Mouse (Mus musculus) c-Kit-negative CD71-positive TER-119-positive erythroid progenitor cells, embryonic 14.5 days (primary cell): ENCODE results near the gene Misp.
A peak's percentile ranks its signal among the peaks of the same experiment; 100 is the strongest.

ENCODE experiments used
- DNase-seq: peaks from one replicate; pipeline ENCODE4 v3.0.0-alpha.2; 2013; ENCODE audit warnings: low read depth, low spot score

Gene Misp

DNA sequence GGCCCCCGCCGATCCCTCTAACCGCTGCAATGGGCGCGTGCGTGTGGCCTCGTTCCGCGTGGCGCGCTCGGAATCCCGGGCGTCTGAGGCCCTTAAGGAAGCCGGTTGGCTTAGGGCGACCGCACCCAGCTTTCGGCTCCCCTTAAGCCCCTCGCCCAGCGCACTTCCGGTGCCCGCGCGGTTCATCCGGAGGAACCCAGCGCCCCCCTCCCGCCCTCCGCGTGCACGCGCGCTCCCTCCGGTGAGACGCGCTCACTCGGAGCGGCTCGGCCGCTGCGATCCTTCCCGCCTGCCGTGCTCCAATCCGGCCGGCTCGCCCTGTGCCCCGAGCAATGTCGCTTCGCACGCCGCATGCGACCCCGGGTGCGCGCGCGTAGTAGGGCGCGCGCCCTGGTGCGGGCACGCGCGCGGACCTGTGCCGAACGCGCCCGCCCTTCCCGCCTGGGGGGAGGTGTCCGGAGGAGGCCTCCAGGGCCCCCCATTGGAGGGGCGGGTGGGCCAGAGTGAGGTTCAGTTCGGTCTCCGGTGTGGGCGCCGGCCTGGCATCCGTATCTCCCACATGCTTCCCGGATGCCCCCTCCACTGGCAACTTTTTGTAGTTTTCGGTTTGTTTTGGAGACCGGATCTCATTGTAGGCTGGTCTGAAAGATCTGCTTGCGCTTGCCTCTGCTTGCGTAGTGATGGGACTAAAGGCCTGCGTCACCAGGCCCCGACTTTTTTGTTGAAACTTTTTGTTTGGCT lies 34.2 kb downstream of the Misp start:
- peak; percentile 42 for DNase-seq

DNA sequence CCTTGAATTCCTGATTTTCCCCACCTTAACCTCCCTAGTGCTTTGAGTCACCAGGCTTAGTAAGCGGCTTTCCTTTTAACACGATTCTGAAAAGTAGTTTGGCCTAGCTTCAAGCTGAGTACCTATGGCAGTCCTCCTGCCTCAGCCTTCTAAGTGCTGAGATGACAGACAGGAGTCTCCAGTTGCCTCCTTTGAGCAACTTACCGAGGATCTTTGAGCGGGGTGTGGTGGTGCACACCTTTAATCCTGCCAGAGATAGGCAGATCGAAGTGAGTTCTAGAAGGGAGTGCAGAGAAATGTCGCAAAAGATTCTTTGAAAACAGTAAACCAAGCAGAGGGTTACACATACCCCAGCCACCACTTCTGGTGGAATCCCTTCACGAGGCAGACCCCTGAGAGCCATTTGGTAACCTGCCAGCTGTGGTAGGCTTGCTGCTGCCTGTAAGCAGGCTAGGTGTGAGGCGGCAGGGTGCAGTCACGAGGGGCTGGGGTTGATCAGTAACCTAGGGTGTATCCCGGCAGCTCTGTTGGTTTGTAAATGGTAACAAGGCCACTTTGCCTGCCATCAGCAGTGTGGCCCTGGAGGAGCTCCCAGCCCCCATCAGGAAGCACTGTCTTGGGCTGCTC lies 34.9 kb downstream of the Misp start:
- DNase-seq, result peak; percentile 38

DNA sequence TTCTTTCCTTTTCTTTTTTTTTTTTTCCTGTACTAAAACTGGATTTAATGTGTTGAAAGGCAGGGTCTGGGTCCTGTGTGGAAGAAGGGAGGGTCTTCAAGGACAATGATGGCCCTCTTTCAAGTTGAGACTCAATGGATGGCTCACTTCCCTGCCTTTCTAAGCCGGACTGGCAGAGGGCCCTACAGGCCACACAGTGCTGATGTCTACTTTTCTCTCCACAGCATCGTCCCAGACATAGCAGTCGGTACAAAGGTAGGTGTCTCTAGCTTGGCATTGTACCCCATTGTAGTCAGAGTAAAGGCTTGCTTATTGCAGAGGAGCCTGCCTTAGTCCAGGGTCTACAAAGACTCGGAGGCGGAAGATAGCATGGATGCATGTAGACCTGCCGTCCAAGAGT lies 35.5 kb downstream of the Misp start:
- no peak for DNase-seq

GRCm38 (mm10) chr10:79856704-79857451 lies 36.1 kb downstream of the Misp start:
- DNase-seq, result no peak

DNA sequence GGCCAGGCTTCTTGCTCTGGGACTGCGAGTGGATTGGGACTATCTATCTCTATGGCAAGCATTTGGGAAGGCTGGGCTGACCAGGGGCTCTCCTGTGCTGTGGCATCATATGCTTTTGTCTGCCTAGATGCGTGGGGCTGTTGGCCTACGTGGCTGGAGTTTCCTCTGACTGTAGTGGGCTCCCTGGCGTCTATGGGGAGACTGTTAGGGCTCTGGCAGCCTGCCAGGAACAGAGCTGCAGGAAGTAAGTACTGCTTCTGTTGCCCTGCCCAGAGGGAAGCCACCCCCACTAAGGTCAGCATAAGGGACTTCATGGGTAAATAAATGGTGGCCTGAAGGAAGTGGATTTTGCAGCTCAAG lies 36.6 kb downstream of the Misp start:
- DNase-seq, result no peak

DNA sequence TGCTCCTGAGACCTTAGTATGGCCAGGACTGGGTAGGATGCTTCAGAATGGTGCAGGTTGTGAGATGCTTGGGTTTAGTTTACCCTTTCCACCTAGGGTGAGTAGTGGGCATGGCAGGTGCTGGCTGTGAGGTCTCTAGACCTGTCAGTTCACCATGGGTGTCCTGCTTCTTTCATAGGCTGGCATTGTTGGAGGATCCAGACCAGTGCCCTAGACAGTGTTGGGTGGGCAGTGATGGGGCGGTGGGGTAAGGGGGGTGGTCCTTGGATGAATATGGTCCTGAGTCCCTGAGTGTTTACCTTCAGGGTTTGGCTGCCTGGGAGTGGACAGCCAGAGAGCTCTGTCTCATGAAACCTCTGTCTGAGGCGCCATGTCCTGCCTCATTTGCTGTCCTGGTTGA lies 37.1 kb downstream of the Misp start:
- no peak for DNase-seq

- DNase-seq, result no peak
Observed at GRCm38 (mm10) chr10:79858416-79859074, 37.8 kb downstream of the Misp start.

DNA sequence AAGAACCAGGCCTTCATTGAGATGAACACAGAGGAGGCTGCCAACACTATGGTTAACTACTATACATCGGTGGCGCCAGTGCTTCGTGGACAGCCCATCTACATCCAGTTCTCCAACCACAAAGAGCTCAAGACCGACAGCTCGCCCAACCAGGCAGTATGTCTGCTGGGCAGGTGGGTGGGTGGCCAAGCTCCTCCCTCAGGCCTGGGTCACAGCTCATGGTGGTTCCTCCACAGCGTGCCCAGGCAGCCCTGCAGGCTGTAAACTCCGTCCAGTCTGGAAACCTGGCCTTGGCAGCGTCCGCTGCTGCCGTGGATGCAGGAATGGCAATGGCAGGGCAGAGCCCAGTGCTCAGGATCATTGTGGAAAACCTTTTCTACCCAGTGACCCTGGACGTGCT lies 38.3 kb downstream of the Misp start:
- no peak for DNase-seq

DNA sequence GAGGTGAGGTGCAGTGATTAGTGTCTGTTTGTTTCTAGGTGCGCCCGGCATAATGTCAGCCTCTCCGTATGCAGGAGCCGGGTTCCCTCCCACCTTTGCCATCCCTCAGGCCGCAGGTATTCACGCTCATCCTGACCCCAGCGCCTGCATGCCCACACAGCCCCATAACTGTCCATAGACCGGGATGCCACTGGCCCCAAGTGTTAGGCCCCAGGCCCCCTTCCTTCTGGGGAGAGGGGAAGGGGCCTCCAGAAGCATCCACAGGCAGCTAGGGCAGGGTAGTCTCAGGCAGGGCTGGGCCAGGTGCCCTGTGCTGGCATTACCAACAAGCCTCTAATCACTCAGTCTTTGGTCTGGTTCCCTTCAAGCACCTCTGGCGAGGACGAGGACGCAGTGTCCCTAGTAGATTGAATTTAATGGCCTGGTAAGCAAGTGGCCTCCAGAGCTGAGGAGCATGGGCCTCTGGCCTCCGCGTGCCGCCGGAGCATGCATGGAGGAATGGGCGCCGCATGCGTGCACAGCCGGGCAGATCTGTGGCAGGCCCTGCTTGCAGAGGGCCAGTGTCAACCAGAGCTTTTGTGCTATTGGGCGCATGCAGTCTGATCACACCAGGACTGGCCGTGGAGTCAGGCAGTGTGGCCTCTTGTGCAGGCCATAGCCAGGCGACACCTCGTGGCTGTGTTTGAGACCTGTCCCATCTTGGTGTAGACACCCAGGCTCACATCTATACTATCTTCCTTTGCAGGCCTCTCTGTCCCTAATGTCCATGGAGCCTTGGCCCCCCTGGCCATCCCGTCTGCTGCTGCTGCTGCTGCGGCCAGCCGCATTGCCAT lies 39.5 kb downstream of the Misp start:
- DNase-seq, result no peak

GRCm38 (mm10) chr10:79861230-79862048 lies 40.6 kb downstream of the Misp start:
- DNase-seq, result no peak

DNA sequence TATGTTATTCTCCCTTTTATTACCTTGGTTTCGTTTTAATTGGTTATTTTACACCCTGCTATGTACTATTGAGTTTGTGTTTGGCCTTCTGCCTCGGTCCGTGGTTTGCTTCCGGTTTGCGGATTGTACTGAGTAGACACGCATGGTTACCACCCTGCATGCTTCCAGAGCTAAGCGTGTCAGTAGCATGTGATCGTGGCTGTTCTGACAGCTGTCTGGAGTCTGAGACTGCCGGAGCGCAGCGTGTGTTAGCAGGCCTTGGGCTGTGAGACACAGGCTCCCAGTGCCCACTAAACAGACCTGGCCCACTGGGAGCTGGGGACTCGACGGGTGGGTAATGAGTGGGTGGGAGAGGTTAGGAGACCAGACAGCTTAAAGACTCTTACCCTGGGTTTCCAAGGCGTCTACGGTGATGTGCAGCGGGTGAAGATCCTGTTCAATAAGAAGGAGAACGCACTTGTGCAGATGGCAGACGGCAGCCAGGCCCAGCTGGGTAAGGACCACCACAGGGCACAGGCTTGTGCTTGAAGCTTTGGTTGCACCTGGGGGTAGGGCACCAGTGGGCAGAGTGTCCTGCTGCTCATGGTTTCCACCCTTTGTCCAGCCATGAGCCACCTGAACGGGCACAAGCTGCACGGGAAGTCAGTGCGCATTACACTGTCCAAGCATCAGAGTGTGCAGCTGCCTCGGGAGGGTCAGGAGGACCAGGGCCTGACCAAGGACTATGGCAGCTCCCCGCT lies 41.4 kb downstream of the Misp start:
- DNase-seq, result no peak

DNA sequence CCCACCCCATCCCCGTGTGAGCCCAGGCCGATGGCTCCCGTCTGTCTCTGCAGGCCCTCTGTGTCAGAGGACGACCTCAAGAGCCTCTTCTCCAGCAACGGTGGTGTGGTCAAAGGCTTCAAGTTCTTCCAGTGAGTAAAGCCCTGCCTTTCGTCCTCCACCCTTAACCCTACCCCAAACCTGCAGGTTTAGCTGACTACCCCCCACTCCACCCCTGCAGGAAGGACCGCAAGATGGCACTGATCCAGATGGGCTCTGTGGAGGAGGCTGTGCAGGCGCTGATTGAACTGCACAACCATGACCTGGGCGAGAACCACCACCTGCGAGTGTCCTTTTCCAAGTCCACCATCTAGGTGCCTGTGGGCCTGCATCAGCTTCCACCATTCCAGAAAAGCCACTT lies 42.1 kb downstream of the Misp start:
- no peak for DNase-seq

DNA sequence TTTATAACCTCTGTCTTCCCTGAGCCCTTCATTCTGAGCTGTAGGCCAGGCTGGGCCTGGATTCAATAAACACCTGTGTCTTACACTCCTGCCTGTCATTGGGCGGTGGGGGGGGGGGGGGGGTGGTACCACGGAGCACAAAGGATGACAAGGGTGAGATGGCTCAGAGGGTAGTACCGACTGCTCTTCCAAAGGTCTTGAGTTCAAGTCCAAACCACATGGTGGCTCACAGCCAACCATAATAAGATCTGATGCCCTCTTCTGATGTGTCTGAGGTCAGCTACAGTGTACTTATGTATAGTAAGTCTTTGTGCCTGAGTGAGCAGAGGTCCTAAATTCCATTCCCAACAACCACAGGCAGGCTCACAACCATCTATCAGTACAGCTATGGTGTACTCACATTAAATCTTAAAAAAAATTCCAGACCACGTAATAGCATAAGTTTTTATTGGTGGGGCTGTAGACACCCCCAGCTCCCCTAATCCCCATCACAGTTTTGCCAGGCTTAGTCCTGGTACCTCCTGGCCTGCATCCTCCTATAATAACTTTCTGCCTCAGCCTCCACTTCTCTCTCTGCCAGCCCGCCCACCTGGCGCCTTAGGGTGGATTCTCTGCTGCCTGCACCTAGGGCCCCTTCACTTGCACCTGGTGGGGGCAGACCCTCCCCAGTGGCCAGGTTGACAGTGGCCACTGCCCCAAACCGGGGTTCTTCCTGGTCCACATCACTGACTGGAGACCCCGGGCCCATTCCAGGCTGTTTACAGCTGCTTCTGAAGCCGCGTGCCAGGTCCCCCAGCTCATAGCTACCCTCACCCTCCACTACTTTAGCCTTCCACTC lies 43.8 kb downstream of the Misp start:
- no peak for DNase-seq

DNA sequence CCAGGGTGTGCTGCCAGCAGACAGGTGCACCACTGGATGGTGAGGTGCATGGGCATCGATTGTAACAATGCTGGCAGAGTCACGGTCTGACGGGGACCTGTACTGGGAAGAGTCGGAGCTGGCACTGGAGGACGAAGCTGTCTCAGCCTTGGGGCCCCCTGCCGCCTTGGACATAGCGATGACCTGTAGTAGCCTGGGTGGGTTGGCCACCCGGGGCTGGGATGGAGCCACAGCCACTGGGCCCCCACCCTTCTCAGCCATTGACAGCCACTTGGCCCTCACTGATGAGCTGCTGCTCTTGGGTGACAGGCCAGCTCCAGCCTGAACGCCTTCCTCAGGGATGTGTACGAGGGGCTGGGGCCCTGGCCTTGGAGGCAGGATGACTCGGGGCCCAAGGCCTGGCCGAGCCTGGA lies 44.4 kb downstream of the Misp start:
- no peak for DNase-seq

- no peak for DNase-seq
Observed at GRCm38 (mm10) chr10:79865801-79866295, 45.1 kb downstream of the Misp start.

DNA sequence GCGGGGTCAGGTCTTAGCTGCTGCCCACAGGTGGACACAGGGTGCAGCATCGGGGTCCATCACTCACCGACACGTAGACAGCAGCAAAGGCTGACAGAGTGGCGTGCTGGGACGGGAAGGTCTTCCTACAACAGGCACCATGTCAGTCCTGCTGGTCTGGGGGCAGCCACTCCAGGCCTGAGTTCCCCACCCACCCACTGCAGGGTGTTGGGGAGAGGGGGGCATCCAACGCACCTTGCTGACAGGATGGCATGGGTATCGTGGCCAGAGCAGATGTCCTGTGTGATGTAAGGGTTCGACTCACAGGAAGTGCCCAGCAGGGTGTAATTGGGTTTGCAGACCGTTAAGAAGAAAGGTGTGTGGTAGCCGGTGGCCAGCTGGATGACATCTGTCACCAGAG lies 45.8 kb downstream of the Misp start:
- DNase-seq, result no peak

DNA sequence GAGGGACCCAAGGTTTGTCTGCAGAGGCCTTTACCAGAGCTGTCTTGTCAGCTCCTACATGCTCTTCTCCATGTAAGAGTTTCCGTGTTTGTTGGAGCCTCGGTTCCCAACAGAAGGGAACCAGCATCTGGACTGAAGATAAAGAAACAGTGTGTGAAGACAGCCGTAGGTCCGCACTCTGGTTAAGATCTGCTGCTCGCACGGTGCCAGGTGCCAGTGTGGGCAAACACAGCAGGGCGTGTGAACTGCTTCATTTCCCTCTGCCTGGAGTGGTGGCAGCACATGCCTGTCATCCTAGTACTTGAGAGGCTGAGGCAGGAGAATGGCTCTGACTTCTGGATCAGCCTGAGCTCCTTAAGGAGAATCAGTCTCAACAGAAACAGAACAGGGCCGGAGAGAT lies 51.1 kb downstream of the Misp start:
- no peak for DNase-seq

DNA sequence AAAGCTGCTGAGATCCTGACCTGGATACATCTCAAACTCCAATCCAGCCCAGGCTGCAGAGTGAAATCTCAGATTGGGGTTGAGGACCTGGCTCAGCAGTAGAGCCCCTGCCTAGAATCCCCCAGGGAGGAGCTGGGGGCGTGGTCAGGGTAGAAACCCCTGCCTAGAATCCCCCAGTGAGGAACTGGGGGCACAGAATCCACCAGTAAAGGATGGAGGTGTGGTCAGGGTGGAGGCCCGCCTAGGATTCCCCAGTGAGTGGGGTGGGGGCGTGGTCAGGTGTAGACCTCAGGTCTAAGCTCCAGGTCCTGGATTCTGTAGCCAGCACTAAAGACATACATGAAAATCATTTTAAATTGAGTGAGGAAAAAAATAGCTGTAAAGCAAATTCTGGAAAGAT lies 52.1 kb downstream of the Misp start:
- no peak for DNase-seq

DNA sequence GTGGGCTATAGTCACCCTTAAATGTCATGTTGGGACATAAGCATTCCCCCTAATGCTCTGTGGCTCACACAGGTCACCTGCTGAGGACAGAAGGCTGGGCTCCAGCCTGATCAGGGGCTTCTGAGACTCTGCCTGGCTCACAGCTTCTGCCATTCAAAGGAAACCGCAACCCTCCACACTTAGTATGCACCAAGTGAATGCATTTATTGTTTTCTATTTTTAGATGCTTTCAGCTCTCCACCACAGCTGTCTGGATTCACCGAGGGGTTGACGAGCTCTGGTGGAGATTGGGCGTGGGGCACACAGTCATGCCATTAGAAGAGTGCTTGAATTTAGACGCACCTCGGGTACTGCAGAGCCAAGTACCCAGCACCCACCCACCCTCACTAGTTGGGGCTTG lies 52.5 kb downstream of the Misp start:
- no peak for DNase-seq
